Mouse (Mus musculus) urinary bladder, postnatal 4 days (tissue): ENCODE results near the gene Cacna1c.
A peak's percentile ranks its signal among the peaks of the same experiment; 100 is the strongest.

Experiments
- DNase-seq, 2 experiments: peaks; one replicate each; pipeline ENCODE4 v3.0.0; 2021 to 2022; ENCODE audit warnings: low spot score in 2 of 2

Gene Cacna1c

GRCm38 (mm10) chr6:119165677-119166076 is 30.5 kb downstream of the Cacna1c start:
- no peak for DNase-seq

- DNase-seq: no peak
These were observed 51.1 kb downstream of the Cacna1c start for GRCm38 (mm10) chr6:119145109-119145508.

- DNase-seq: no peak
These were observed 56.7 kb downstream of the Cacna1c start for GRCm38 (mm10) chr6:119139561-119139960.

GRCm38 (mm10) chr6:119137768-119138167 is 58.5 kb downstream of the Cacna1c start:
- DNase-seq: no peak

- DNase-seq: no peak
These were observed 63.4 kb downstream of the Cacna1c start for GRCm38 (mm10) chr6:119132863-119133262.

GRCm38 (mm10) chr6:119132111-119132735 is 64.0 kb downstream of the Cacna1c start:
- DNase-seq: no peak

- no peak for DNase-seq
These were observed 66.6 kb downstream of the Cacna1c start for GRCm38 (mm10) chr6:119129664-119130063.

GRCm38 (mm10) chr6:119128521-119128920 is 67.7 kb downstream of the Cacna1c start:
- DNase-seq: no peak

- DNase-seq: no peak
These were observed 68.1 kb downstream of the Cacna1c start for GRCm38 (mm10) chr6:119128076-119128475.

- no peak for DNase-seq
These were observed 69.2 kb downstream of the Cacna1c start for GRCm38 (mm10) chr6:119126991-119127390.

- DNase-seq: no peak
These were observed 77.8 kb downstream of the Cacna1c start for GRCm38 (mm10) chr6:119118371-119118770.

- no peak for DNase-seq
These were observed 79.9 kb downstream of the Cacna1c start for GRCm38 (mm10) chr6:119116290-119116689.

- DNase-seq: no peak
These were observed 82.9 kb downstream of the Cacna1c start for GRCm38 (mm10) chr6:119113362-119113761.

GRCm38 (mm10) chr6:119110369-119110768 is 85.8 kb downstream of the Cacna1c start:
- DNase-seq: no peak

- peak in 1 of 2 experiments; percentile 39 for DNase-seq
These were observed 87.5 kb downstream of the Cacna1c start for GRCm38 (mm10) chr6:119108466-119109394.

- DNase-seq: no peak
These were observed 88.3 kb downstream of the Cacna1c start for GRCm38 (mm10) chr6:119107856-119108465.

- peak; percentile 42 to 76 for DNase-seq
These were observed 88.9 kb downstream of the Cacna1c start for GRCm38 (mm10) chr6:119107140-119107855.

- DNase-seq: no peak
These were observed 89.5 kb downstream of the Cacna1c start for GRCm38 (mm10) chr6:119106726-119107125.

GRCm38 (mm10) chr6:119105651-119106595 is 90.3 kb downstream of the Cacna1c start:
- DNase-seq: no peak

GRCm38 (mm10) chr6:119104246-119104645 is 92.0 kb downstream of the Cacna1c start:
- DNase-seq: peak; percentile 46 to 82

GRCm38 (mm10) chr6:119102936-119103335 is 93.3 kb downstream of the Cacna1c start:
- DNase-seq: no peak
